Mouse (Mus musculus) adrenal gland, postnatal 10 days (tissue): ENCODE data around the gene Ccdc106. TPM values are rescaled to one million over a fixed set of nuclear protein-coding genes. Genes with fewer than 3 reads are reported as not detected.
"Not testable (repeated sequence)": the region's sequence is repeated elsewhere in the genome, so short reads cannot be mapped to it uniquely, and the experiment has no call there.

Experiments
- DNase-seq: peaks from one replicate; pipeline ENCODE4 v3.0.0; 2021; ENCODE audit warnings: mixed read lengths
- total RNA-seq, 2 experiments: library from RNA; stranded (reverse); gene quantifications; 2 replicates each; pipeline ENCODE4 v1.2.3; 2021

Gene Ccdc106
- total RNA-seq, 2 experiments from 2014 or later: 2.1 to 2.6 TPM

DNA sequence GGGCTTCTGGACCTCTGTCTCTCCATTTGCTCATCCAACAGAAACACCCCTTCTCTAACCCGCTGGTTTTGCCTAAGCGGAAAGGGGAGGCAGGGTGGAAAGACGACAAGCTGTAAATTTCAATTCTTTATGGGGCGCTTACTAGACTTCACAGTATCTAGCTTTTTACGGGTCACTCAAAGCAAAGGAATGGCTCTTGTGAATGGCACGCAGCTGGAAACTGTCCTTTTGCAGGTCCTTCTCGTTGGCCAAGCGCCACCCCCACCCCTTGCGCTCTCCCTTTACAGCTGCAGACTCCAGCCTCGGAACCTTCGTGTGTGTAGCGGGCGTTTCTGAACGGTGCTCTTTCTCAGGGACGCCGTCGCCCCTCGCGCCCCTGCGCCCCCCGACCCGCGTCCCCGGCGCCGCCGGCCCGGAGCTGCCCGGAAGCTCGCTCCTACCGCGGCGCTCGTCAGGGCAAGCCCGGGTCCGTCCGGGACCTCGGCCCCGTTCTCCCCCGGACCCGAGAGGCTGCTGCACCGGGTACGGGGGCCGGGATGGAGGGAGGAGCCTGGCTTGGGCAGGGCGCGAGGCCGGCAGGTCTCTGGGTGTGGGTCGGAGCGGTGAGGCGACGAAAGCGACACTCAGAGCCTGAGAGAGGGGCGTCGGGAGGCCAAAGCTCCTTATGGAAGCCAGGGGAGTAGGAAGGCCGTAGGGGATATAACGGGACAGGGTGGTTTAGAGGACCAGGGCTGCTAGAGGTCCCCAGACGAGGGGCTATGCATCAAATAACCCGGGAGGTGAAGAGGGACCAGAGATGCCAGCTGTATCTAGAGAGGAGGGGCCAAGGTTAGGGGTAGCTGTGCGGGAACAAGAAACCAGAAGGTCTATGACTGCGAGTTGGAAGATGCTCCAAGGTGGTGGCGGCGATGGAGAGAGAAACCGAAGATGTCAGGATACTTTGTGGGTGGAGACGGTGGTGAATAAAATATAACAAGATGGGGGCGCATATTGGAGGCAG is 31.1 kb downstream of the Ccdc106 start, which contains the start of gene Zfp580:
TSS of gene Zfp580 (plus strand) at position 346 of the 1,000 bp plus-strand sequence.
- DNase-seq: peak; percentile 88

DNA sequence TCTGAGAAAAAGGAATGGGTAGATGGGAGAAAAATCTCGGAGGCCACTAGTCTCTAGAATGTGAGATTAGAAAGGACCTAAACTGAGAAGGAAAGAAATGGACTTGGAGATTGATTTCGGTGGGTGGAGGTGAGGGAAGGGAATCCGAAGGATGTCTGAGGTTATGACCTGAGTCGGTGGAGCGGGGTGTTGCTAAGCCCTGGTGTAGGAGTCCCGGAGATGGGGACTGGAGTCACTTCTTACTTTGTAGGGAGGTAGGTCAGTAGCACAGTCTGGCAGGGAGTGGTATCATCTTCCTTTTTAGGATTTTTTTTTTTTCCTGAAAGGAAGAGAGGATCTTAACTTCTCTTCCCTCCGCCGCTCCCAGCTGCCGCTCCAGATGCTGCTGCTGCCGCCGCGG is 32.1 kb downstream of the Ccdc106 start:
- DNase-seq: no peak

DNA sequence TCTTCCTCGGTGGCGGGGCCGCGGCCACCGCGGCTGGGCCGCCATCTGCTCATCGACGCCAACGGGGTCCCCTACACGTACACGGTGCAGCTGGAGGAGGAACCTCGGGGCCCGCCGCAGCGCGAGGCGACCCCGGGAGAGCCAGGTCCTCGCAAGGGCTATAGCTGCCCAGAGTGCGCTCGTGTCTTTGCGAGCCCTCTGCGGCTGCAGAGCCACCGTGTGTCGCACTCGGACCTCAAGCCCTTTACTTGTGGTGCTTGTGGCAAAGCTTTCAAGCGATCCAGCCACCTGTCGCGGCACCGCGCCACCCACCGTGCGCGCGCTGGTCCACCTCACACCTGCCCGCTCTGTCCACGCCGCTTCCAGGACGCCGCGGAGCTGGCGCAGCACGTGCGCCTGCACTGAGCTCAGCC is 32.6 kb downstream of the Ccdc106 start:
- no peak for DNase-seq

DNA sequence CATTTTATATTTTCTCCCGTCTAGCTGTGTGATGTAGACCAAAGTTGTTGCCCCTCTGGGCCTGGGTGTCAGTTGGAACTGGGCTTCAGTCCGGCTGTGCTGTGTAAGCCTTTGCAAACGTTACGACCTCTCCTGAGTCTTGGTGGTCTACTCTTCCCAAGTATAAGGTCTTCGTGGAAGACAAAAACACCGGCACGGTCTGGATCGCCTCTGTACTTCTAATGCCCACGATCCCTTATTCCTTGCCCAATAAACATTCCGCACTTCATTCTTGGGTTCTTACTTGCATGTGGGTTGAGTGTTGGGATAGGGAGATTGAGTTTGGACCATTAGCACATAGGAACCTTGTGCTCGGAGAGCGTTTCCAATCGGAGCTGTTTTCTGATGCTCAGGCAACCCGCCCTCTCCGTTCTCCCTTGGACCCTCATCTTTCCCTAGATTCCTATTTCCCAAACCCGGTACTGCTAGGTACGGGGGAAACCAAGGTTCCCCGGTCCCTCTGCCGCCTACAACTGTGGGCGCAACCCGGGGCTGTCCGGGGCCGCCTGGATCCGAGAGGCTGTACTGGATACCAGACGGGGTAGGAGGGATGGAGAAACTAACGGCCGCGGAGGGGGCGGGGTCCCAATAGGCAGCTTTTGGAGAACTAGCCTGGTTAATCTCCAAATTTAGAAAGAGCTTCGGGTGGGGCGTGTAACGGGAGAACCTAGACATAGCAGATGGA is 33.3 kb downstream of the Ccdc106 start:
- no peak for DNase-seq

DNA sequence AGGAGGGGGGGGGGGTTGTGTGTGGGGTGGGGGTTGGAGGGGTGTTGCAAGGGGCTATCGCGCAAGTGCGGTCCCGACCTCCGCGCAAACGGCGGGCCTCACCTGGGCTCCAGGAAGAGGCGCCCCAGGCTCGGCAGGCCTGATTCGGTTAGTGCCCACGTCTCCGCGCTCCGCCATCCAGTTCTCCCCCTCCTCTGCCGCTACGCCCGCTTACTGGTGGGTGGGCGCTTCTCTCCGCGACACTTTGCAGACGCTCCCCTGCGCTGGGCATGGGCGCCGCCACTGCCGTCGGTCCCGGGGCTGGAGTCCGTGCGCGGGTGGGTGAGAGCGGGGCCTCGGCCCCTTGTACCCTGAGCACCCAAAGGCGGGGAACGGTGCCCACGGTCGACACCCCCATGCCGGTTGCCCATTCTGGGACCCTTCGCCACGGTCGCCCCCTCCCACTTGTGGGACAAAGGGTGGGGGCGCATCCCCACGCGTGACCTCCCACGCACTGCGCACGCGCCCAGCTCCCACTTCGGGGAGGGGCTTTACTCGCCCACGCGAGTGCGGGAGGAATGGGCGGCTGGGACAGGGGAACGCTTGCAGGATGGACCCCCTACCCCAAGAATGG is 36.4 kb downstream of the Ccdc106 start:
- no peak for DNase-seq

DNA sequence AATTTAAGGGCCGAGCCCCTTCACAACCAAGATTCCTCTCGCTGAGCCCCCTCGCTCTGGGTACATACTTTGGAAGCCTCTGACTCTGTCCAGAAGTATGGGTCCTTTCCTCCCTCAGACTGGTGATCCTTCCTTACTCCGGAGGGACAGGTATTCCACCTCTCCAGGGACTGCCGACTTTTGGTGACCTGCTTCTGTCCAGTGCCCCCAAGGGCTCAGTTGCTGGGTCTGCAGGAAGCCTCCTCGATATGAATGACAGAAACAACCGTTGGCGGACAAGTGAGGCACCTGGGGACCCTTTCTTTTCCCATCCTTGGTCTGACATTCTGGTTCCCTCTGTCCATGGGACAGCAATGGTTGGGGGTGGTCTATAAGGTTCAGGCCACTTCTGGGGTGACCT is 37.0 kb downstream of the Ccdc106 start:
- DNase-seq: no peak

DNA sequence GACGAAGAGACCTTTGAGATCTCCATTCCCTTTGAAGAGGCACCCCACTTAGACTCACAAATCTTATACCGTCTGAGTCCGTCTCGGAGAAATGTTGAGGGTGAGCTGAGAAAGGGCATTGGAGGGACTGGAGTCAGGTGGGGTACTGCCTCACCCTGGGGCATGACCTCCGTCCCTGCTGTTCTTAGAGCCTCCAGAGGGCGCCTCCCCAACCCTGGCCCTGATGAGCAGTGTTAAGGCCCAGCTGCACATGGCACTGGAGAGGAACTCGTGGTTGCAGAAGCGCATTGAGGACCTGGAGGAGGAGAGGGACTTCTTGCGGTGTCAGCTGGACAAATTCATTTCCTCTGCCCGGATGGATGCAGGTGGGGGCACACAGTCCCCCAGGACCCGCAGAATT is 37.5 kb downstream of the Ccdc106 start:
- DNase-seq: no peak

DNA sequence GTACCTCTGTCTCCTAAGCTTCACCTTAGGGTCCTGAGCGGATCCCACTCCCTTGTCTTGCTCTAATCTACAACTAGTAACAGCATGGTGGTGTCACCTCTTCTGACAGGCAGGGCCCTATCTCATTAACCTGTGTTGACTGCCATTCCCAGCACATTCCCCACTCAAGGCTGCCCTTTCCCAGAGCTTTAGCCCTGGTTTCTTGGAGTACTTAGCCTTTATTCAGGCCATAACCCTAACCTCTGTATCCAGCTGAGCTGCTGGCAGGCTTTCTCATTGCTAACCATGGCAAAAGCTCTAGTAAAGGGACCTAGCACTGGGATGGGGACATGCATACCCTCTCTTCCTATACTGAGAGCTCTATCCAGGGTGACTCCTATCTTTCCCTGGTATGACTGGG is 38.3 kb downstream of the Ccdc106 start:
- DNase-seq: no peak

DNA sequence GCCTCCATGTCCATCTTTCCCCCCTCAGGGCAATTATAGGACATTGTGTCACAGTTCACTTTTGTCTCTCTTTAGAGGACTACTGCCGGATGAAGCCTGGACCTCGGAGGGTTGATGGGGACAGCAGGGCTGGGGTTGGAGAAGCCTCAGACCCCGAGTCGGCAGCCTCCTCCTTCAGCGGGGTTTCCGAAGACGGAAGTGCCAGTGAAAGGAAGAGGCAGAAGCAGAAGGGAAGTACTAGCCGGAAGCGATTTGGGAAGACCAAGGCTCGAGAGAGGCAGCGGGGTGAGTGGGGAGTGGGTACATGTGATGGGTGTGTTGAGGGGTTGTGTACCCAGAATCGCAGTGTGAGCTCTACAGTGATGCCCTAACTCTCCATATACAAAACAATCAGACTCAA is 39.1 kb downstream of the Ccdc106 start:
- no peak for DNase-seq

DNA sequence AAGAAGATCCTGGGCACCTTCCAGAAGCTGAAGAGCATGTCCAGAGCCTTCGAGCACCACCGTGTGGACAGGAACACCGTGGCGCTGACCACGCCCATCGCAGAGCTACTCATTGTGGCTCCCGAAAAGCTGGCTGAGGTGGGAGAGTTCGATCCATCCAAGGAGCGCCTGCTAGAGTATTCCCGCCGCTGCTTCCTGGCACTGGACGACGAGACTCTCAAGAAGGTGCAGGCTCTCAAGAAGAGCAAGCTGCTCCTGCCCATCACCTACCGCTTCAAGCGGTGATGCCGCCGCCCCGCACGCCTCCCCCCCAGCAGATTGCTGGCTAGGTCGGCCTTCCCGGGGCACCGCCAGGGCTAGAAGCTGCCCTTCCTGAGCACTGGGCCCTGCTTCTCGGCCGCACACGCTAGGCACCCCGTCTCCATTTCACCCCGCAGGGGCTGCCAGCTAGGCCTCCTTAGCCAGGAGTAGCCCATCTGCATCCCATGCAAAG is 39.9 kb downstream of the Ccdc106 start:
- peak; percentile 83 for DNase-seq

DNA sequence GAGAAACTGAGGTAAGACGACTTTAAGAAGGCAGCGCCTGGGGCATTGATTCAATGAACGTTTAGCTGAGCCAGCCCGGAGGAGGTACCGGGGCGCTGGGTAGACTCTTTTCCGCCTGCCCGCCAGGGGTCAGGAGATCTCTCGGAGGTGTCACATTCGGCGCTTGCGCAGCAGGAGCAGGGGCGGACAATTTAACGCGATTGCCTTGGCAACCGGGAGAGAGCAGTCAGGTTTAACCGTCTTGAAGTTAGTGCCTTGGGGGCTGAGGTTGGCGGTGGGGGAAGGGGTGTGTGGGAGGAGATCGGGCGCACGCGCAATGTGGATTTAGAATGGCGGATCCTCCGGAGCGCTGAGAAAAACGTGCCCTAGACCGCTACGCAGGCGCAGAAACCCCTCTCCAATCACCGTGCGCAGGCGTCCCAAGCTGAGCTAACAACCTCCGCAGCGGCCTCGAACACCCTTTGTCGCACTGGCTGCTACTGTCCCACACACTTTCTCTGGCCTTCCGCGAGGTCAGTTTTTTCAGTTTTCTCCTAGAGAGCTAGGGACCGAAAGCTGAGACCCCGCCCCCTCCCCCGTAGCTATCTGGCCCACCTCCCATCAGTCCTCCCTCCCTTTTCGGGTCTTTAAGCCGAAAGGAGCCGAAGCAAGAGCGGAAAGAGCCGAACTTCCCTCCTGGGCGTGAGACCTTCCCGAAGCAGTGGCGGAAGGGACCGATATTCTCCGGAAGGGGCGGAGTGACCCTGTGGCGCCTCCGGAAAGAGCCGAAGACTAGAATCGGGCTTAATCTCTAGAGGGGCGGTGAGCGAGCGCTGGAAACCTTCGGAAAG is 40.8 kb downstream of the Ccdc106 start:
- peak; percentile 98 for DNase-seq

DNA sequence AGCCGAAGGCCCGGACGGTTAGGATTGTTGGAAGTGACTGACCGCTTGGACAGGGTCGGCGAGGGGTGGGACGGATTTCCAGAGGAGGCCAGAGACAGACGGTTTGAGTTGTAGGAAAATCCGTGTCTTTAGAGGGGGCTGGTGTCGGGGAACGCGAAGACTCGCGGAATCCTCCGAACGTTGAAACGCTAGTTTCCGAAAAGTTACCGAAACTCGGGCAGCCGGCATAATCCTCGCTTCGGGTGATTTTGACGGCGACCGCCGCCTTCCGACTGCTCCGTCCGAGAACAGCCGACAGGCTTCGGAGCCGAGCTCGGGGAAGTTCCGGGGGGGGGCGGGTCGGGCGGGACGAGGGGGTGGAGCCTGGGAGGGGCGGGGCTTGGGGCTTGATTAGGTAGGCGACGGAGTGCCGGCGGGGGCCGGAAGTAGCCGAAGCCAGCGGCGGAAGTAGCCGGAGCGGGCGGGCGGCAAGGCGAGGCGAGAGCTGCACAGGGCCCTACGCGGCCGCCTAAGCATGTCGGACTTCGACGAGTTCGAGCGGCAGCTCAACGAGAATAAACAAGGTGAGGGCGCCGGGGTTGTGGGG is 41.5 kb downstream of the Ccdc106 start, which contains the start of gene U2af2:
TSS of gene U2af2 (plus strand) at position 370 of the 586 bp plus-strand sequence.
- peak; percentile 97 for DNase-seq

DNA sequence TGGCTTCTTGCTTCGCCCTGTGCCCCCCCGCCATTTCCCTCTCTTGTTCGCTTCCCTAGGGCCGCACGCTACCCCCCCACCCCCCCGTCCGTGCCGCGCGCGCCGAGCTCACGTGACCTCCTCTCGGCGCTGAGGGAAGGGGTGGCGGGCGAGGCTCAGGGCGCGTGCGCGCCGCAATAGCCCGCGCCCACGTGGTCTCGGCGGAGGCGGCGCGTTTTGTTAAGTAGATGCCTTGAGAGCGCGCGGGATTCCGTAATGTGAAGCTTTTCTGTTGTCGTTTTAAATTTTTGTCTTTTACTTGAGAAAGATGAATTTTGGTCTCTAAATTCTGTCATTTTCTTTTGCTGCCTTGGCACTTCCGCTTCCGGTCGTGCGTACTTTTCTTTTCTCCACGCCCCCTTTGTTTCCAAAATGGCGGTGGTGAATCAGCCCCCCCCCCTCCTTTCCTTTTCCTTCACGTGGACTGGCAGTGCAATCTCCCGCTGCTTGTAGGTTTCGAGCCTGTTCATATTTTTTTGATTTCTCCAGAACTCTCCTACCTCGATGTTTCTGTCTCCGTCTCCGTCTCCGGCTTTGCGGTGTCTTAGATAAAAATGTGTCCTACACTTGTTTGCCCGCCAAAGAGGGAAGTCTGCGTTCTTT is 42.1 kb downstream of the Ccdc106 start:
- DNase-seq: peak; percentile 75

DNA sequence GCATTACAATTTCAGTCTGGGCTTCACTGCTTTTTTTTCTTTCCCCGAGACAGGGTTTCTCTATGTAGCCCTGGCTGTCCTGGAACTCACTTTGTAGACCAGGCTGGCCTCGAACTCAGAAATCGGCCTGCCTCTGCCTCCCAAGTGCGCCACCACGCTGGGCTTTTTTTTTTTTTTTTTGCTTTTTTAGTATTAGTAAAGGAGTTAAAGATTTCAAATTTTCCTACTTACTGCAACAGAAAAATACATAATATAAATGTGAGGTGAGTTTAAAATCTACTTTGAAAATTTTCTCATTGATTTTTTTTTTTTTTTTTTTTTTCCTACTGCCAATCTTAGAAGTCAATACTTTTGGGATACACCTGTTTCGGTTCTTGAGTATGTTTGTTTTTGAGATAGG is 44.5 kb downstream of the Ccdc106 start:
- DNase-seq: no peak

DNA sequence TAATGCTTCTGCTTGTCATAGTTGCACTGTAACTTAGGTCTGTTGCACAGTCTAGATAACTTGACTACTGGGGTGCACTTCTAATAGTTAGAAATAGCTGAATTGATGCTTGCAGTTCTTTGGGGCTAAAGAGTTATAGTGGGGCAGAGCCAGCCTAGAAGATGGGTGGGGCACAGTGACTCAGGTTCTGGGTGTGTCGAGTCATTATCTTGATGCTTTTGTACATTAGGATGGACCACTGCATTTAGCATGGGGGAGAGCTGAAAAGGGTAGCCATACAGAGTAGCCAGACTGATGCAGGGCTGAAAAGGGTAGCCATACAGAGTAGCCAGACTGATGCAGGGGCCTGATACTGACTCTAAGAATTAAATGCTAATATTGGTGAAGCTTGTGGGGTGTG is 53.2 kb downstream of the Ccdc106 start:
- DNase-seq: no peak

DNA sequence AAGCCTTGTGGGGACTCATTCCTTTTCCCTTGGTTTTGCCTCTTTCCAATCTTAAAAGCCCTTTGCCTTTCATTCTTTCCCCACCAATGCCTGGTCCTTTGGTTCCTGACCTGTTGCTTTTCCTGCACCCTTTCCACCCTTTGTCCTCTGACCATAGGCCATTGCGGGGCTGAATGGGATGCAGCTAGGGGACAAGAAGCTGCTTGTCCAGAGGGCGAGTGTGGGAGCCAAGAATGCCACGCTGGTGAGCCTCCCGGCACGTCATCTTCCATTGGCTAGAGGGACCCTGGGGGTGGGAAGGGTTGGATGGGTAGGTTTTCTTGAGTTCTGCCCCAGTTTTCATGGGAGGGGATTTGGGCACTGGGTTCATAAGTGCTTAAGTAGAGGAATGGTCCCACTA is 54.6 kb downstream of the Ccdc106 start:
- no peak for DNase-seq

DNA sequence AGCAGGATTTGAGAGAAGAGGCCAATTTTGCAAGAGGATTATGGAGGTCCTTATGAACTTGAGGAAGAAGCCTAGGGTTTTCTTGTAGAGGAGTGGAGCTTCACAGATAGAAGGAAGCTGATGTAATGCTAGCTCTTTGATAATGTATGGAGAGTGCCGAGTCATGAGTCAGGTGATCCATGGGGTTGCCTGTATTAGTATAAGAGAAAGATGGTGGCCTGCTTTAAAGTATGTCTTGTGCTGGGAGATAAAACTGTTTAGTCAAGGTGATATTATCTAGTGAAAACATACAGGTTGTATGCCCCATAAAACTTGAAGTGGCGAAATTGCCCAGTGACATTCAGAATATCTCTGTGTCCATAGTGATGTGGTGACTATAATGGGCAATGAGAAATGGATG is 56.6 kb downstream of the Ccdc106 start:
- DNase-seq: no peak

DNA sequence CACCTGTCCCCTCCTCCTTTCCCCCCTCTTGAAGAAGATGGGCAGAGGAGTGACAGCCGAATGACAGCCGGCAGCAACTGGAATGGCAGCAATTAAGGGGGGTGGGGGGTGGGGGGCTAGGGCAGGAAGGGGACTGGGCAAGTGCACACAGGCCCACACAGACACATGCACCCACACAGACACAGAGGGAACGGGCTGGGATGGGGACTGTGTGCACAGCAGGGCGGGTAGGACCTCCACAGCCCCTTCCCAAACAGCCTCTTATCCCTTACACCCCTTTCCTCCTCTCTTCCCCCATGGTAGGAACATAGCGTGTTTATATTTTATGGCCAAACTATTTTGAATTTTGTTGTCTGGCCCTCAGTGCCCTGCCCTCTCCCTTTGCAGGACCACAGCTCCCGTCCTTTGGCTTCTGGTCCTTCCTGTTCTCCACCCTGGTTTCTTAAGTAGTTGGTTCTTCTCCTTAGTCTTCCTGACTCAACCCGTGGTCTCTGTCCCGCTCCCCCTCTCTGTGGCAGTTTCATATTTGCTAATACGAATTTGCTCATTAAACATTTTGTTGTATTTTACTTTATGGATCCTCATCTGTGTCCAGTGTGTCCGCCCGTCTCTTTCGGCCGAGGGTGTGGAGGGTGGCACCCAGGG is 59.1 kb downstream of the Ccdc106 start:
- not testable (repeated sequence) for DNase-seq

DNA sequence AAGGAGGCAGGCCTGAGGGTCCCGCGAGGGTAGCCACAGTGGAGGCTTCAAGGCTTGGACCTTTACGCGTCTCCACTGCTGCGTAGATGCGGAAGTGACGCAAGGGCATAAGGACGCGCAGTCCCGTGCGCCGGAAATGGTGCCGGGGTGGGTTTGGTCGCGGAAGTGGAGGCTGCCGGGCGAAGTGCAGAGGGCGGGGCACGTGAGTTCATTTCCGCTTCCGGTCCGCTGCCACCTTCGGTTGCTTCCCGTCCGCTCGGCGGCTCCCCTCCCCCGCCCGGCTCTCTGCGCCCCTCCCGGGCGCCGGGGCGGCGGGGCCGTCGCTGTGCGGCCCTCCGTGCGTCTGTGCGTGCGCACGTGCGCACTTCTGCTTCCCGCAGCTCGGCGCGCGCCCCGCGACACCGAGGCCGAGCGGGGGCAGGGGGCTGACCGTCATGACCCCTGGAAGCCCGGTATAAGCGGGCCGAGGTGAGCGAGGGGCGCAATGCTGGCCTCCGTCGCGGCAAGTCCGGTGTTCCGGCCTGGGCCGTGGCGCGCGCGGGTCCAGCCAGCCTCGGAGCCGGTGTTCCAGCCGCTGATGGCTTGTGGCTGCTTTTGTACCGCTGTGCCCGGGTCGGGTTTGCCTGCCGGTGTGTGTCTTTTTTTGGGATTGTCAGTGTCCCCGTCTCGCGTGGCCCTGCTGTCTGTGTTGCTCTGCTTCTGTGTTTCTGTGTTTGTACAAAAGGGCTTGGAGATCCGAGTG is 59.8 kb downstream of the Ccdc106 start, which contains the start of gene Epn1:
TSS of gene Epn1 (plus strand) at position 226 of the 742 bp plus-strand sequence.
- peak; percentile 98 for DNase-seq
